Mouse (Mus musculus): ENCODE measurements around the gene Cep164. TPM values are rescaled to one million over a fixed set of nuclear protein-coding genes. Genes with fewer than 3 reads are reported as not detected.
"Not testable (repeated sequence)": the region's sequence is repeated elsewhere in the genome, so short reads cannot be mapped to it uniquely, and the experiment has no call there.

Gene Cep164
- polyA plus RNA-seq, 1 experiment from 2014 or later, result 24.1 TPM

DNA sequence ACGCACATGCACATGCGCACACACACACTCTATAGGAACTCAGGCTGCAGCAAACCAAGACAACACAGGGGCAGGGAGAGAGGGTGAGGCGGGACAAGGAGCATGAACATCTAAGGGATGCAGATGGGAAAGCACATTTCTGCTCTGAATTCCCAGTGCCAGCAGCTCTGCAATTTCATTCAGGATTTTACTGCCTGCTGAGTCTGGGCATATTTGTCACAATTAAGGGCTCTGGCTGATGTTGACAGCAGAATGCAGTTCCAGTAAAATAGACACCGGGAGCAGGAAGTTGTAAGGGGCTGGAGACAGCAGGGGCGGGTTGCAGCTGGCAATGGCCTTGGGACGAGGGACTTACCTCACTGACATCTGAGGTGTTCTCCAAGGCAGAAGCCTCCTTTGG is 34.8 kb downstream of the Cep164 start:
- H3K4me1 ChIP-seq (ENCODE audit: insufficient read depth, low read length), result peaks cover 6% of the 10 kb centered on the region
- H3K36me3 ChIP-seq (ENCODE audit: insufficient read depth, low read length), result peaks cover 24% of the 10 kb centered on the region
- H3K4me2 ChIP-seq (replicated peaks; ENCODE audit: low read depth, low read length), result no peak overlapping the region
- no peaks in the 10 kb centered on the region for H3K27me3 ChIP-seq (ENCODE audit: insufficient read depth, low read length)
- H3K27ac ChIP-seq (ENCODE audit: low read length), result no peak overlapping the region
- no peak for ATAC-seq (ENCODE audit: low FRiP score, low TSS enrichment)
- WGBS, result 81% methylated on average over 6 of the region's 6 CpGs
- H3K9me3 ChIP-seq (ENCODE audit: low read length), result no peaks in the 10 kb centered on the region
- no peak overlapping the region for H3K9ac ChIP-seq (replicated peaks; ENCODE audit: low read length)
- H3K4me3 ChIP-seq (ENCODE audit: low read length), result no peak overlapping the region

DNA sequence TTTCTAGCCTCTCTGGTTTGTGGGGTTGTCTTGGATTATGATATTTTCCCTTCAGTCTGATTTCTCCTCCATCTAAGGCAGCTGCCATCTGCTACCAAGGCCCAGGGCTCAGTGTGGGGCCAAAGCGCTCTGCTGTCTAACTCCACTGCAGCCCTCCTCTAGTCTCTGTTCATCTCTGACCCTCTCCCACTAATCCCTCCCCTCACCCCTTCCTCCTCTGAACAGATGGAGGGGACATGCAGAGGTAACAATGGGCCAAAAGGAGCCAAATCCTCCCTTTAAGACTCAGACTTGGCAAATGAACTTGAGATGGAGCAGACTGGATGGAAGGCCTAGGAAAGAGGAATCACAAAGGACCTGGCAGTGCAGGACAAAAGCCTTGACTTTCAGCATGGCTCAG is 36.3 kb downstream of the Cep164 start:
- no peak overlapping the region for H3K27ac ChIP-seq (ENCODE audit: low read length)
- H3K4me1 ChIP-seq (ENCODE audit: insufficient read depth, low read length), result peaks cover 8% of the 10 kb centered on the region
- peaks cover 24% of the 10 kb centered on the region for H3K36me3 ChIP-seq (ENCODE audit: insufficient read depth, low read length)
- H3K27me3 ChIP-seq (ENCODE audit: insufficient read depth, low read length), result no peaks in the 10 kb centered on the region
- 95% methylated on average over 1 of the region's 1 CpGs for WGBS
- H3K9me3 ChIP-seq (ENCODE audit: low read length), result no peaks in the 10 kb centered on the region
- no peak overlapping the region for H3K4me2 ChIP-seq (replicated peaks; ENCODE audit: low read depth, low read length)
- ATAC-seq (ENCODE audit: low FRiP score, low TSS enrichment), result no peak
- no peak overlapping the region for H3K9ac ChIP-seq (replicated peaks; ENCODE audit: low read length)
- H3K4me3 ChIP-seq (ENCODE audit: low read length), result no peak overlapping the region

DNA sequence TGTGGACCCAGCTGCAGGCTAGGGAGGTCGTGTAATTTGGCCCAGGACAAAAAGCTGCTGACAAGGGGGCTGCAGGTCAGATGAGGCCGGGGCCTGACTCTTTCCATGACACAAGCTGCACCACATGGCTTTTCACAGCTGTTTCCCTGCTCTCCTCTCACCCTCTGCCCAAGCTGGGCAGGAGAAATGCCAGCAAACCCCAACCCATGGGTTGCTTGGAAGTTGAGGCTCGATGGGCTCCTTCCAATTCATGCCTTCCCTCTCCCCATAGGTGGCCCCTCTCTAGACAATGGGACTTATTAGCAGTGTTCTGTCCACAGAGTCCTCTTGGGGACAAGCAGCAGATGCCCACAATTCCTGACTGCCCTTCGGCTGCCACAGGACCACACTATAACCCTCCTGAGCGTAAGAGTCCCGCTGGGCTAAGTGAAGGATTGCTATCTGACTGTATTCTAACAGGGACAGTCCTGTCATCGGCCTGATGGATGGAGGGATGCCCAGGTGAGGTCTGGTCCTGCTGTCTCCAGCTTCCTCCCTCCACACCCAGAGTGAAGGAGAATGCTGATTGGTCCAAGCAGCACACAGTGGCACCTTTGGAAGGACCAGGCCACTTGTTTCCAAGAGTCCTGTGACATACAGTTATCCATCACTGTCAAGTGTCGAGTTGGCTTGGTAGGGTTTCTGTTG is 36.9 kb downstream of the Cep164 start:
- no peak overlapping the region for H3K9ac ChIP-seq (replicated peaks; ENCODE audit: low read length)
- no peak overlapping the region for H3K4me2 ChIP-seq (replicated peaks; ENCODE audit: low read depth, low read length)
- WGBS, result 83% methylated on average over 8 of the region's 8 CpGs
- H3K27me3 ChIP-seq (ENCODE audit: insufficient read depth, low read length), result no peaks in the 10 kb centered on the region
- no peaks in the 10 kb centered on the region for H3K9me3 ChIP-seq (ENCODE audit: low read length)
- H3K4me3 ChIP-seq (ENCODE audit: low read length), result no peak overlapping the region
- peaks cover 8% of the 10 kb centered on the region for H3K4me1 ChIP-seq (ENCODE audit: insufficient read depth, low read length)
- H3K36me3 ChIP-seq (ENCODE audit: insufficient read depth, low read length), result peaks cover 24% of the 10 kb centered on the region
- no peak for ATAC-seq (ENCODE audit: low FRiP score, low TSS enrichment)
- no peak overlapping the region for H3K27ac ChIP-seq (ENCODE audit: low read length)

DNA sequence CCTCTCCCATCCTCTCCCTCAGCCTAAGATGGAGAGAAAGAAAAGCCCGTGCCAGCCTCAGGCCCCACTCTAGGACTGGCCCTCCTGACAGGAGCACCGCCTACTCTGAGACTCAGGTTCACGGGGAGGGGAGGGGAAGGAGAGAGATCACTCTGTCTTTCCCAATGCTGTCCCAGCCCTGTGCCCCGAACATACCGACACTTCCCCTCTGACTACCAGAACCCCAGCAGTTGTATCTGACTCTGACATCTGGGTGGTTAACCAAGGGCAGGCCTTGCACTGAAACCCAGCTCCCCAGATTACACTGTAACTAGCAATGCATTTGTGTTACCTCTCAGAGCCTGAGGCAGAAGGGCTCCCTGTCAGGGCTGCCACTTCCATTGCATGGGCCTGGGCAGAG is 40.1 kb downstream of the Cep164 start:
- no peaks in the 10 kb centered on the region for H3K27me3 ChIP-seq (ENCODE audit: insufficient read depth, low read length)
- ATAC-seq (ENCODE audit: low FRiP score, low TSS enrichment), result 0 out of 2 replicates have a peak, but pooled peaks have one; percentile 25
- H3K36me3 ChIP-seq (ENCODE audit: insufficient read depth, low read length), result peaks cover 17% of the 10 kb centered on the region
- H3K9me3 ChIP-seq (ENCODE audit: low read length), result no peaks in the 10 kb centered on the region
- no peak overlapping the region for H3K4me3 ChIP-seq (ENCODE audit: low read length)
- peaks cover 11% of the 10 kb centered on the region for H3K4me1 ChIP-seq (ENCODE audit: insufficient read depth, low read length)
- WGBS, result 48% methylated on average over 5 of the region's 5 CpGs
- no peak overlapping the region for H3K9ac ChIP-seq (replicated peaks; ENCODE audit: low read length)
- no peak overlapping the region for H3K27ac ChIP-seq (ENCODE audit: low read length)
- H3K4me2 ChIP-seq (replicated peaks; ENCODE audit: low read depth, low read length), result no peak overlapping the region

DNA sequence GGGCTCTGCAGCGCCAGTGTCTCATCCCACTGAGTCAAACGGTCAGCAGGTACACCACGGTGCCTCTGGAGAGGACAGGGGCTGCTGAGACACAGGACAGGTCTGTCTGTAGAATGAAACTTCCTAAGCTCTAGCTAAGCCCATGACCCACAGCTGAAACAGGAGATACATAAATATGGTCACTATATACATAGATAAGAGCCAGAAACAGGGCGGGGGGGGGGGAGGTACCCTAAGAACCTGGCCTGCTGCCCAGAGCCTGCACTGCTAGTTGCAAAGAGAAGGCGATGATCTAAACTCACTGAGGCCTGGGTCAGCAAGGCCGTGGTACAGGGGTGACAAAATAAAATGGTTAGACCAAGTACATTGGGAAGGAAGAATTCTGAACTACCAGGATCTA is 40.9 kb downstream of the Cep164 start:
- no peak for ATAC-seq (ENCODE audit: low FRiP score, low TSS enrichment)
- H3K9ac ChIP-seq (replicated peaks; ENCODE audit: low read length), result no peak overlapping the region
- H3K27ac ChIP-seq (ENCODE audit: low read length), result no peak overlapping the region
- H3K27me3 ChIP-seq (ENCODE audit: insufficient read depth, low read length), result no peaks in the 10 kb centered on the region
- peaks cover 11% of the 10 kb centered on the region for H3K4me1 ChIP-seq (ENCODE audit: insufficient read depth, low read length)
- WGBS, result 73% methylated on average over 6 of the region's 6 CpGs
- no peaks in the 10 kb centered on the region for H3K9me3 ChIP-seq (ENCODE audit: low read length)
- no peak overlapping the region for H3K4me2 ChIP-seq (replicated peaks; ENCODE audit: low read depth, low read length)
- no peak overlapping the region for H3K4me3 ChIP-seq (ENCODE audit: low read length)
- peaks cover 11% of the 10 kb centered on the region for H3K36me3 ChIP-seq (ENCODE audit: insufficient read depth, low read length)

DNA sequence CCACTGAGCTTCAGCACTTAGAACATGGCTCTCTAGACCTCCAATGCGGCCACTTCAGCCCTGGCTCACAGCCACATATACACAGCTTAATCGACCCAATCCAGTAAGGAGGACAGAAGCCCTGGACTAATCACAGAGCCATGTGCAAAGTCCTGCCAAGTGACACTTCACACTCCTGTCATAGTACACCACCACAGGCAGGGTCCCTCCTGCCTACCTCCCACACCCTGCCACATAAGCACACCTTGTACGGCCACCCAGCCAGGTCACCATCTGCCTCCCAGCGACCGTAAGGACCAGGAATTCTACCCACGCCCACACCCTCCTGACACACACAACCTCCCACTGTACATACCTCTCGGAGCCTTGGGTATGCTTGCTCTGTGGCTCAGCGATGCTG is 41.4 kb downstream of the Cep164 start:
- Histone ChIP-seq H3K9ac (replicated peaks; ENCODE audit: low read length) (no peak overlapping the region), H3K27me3 (ENCODE audit: insufficient read depth, low read length) (no peaks in the 10 kb centered on the region)
- 70% methylated on average over 8 of the region's 8 CpGs for WGBS

DNA sequence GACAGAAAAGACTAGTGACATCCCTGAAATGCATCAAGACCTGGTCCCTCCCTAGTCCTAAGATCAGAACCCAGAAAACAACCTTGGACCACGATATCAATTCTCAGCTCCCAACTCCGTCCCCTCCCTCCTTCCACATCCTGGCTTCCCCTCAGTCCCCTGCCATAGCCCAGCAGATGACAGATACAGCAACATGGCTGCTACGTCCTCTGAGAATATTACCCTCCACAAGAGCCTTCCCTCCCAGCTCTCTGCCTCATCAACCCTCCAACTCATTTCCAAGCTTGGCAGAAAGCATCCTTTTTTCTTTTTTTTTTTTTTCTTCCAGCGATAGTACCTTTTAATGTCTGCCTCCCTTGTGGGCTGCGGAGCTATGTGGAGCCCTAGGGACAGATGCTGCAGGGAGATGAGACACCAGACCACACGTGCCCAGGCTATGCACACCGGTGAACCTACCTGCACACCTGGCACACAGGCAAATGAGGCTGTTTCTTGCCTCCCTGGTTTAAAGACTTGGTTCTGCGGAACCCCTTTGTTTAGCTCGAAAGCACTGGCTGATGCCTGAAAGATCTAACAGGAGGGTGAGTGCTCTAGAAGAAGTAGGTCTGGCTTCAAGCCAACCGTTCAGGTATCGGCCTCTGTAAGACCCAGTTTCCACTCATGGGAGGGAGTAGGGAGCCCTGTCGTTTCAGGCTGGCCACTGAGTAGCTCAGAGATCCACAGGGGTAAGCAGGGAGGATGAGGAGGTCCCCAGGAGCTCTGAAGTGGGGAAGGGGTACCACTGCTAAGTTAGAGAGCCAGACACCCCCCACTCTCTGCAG is 45.0 kb downstream of the Cep164 start:
- Histone ChIP-seq H3K9ac (replicated peaks; ENCODE audit: low read length) (no peak overlapping the region), H3K4me3 (ENCODE audit: low read length) (no peak overlapping the region), H3K9me3 (ENCODE audit: low read length) (no peaks in the 10 kb centered on the region), H3K27ac (ENCODE audit: low read length) (no peak overlapping the region), H3K27me3 (ENCODE audit: insufficient read depth, low read length) (no peaks in the 10 kb centered on the region), H3K36me3 (ENCODE audit: insufficient read depth, low read length) (peaks cover 12% of the 10 kb centered on the region), H3K4me2 (replicated peaks; ENCODE audit: low read depth, low read length) (no peak overlapping the region), H3K4me1 (ENCODE audit: insufficient read depth, low read length) (peaks cover 8% of the 10 kb centered on the region)
- no peak for ATAC-seq (ENCODE audit: low FRiP score, low TSS enrichment)
- WGBS, result 73% methylated on average over 12 of the region's 12 CpGs

More for the DNA sequence above, 41.4 kb downstream of the Cep164 start:
- no peaks in the 10 kb centered on the region for H3K9me3 ChIP-seq (ENCODE audit: low read length)
- no peak overlapping the region for H3K4me3 ChIP-seq (ENCODE audit: low read length)
- no peak for ATAC-seq (ENCODE audit: low FRiP score, low TSS enrichment)
- H3K4me2 ChIP-seq (replicated peaks; ENCODE audit: low read depth, low read length), result no peak overlapping the region
- no peak overlapping the region for H3K27ac ChIP-seq (ENCODE audit: low read length)
- peaks cover 11% of the 10 kb centered on the region for H3K4me1 ChIP-seq (ENCODE audit: insufficient read depth, low read length)
- peaks cover 10% of the 10 kb centered on the region for H3K36me3 ChIP-seq (ENCODE audit: insufficient read depth, low read length)

DNA sequence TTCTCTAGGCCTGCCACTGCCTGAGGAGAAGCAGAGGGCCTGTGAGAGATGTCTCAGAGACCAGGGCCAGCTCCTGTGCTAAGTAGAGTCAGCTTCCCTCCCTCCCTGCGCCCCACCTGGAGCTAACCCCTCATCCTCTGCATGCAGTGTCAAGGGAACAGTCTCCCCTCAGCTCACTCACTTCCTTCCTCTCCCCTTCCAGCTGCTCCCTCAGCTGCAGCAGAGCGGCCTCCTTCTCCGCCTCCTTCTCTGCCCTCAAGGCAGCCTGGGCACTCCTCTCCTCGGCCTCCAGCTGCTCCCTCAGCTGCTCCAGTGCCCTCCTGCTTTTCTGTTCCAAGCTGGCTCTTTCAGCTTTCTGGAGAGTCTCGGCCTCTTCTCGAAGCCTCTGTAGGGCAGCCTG is 49.3 kb downstream of the Cep164 start:
- H3K27me3 ChIP-seq (ENCODE audit: insufficient read depth, low read length), result no peaks in the 10 kb centered on the region
- WGBS, result 61% methylated on average over 6 of the region's 6 CpGs
- H3K4me3 ChIP-seq (ENCODE audit: low read length), result no peak overlapping the region
- H3K4me2 ChIP-seq (replicated peaks; ENCODE audit: low read depth, low read length), result no peak overlapping the region
- no peaks in the 10 kb centered on the region for H3K4me1 ChIP-seq (ENCODE audit: insufficient read depth, low read length)
- H3K36me3 ChIP-seq (ENCODE audit: insufficient read depth, low read length), result peaks cover 38% of the 10 kb centered on the region
- H3K9ac ChIP-seq (replicated peaks; ENCODE audit: low read length), result no peak overlapping the region
- no peaks in the 10 kb centered on the region for H3K9me3 ChIP-seq (ENCODE audit: low read length)
- no peak overlapping the region for H3K27ac ChIP-seq (ENCODE audit: low read length)
- no peak for ATAC-seq (ENCODE audit: low FRiP score, low TSS enrichment)

DNA sequence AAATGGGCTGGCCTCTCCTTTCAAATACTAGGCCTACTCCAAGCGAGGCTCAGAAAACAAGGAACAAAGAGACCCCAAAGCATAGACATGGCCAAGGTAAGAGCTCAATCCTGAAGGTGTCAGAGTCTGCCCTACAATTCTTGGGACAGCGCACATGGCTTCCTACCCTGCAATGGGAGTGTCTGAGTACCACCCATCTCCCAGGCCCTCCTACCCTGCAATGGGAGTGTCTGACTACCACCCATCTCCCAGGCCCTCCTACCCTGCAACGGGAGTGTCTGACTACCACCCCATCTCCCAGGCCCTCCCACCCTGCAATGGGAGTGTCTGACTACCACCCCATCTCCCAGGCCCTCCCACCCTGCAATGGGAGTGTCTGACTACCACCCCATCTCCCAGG is 52.3 kb downstream of the Cep164 start:
- not testable (repeated sequence) for H3K27me3 ChIP-seq (ENCODE audit: insufficient read depth, low read length); H3K4me1 ChIP-seq (ENCODE audit: insufficient read depth, low read length); H3K9ac ChIP-seq (replicated peaks; ENCODE audit: low read length); ATAC-seq (ENCODE audit: low FRiP score, low TSS enrichment); H3K27ac ChIP-seq (ENCODE audit: low read length); H3K4me3 ChIP-seq (ENCODE audit: low read length); H3K9me3 ChIP-seq (ENCODE audit: low read length); H3K4me2 ChIP-seq (replicated peaks; ENCODE audit: low read depth, low read length)
- peaks cover 57% of the 10 kb centered on the region for H3K36me3 ChIP-seq (ENCODE audit: insufficient read depth, low read length)
- WGBS, result 73% methylated on average over 3 of the region's 3 CpGs

DNA sequence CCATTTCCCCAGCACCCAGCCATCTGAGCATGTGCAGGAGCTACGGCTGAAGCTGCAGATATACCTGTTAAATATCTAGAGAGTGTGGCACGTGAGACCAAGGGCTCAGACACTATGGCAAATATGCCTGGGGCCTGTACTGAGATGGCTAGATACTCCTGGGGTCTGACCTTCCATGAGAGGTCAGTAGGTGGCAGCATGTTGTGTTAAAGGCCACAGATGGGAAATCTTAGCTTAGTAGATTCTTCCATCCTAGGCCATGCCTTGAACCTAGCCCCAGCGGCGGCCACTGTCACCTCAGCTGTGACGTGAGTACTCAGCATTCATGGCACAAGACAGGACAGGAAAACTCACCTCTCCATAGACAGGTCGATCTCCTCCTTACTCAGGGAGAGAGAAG is 54.4 kb downstream of the Cep164 start:
- H3K9ac ChIP-seq (replicated peaks; ENCODE audit: low read length), result no peak overlapping the region
- H3K27ac ChIP-seq (ENCODE audit: low read length), result no peak overlapping the region
- H3K4me2 ChIP-seq (replicated peaks; ENCODE audit: low read depth, low read length), result no peak overlapping the region
- 87% methylated on average over 6 of the region's 6 CpGs for WGBS
- H3K4me3 ChIP-seq (ENCODE audit: low read length), result no peak overlapping the region
- no peaks in the 10 kb centered on the region for H3K27me3 ChIP-seq (ENCODE audit: insufficient read depth, low read length)
- H3K9me3 ChIP-seq (ENCODE audit: low read length), result no peaks in the 10 kb centered on the region
- H3K36me3 ChIP-seq (ENCODE audit: insufficient read depth, low read length), result peaks cover 56% of the 10 kb centered on the region
- ATAC-seq (ENCODE audit: low FRiP score, low TSS enrichment), result no peak
- H3K4me1 ChIP-seq (ENCODE audit: insufficient read depth, low read length), result no peaks in the 10 kb centered on the region
